Mouse (Mus musculus) macrophage (primary cell): ENCODE data around the gene Gcgr. TPM values are rescaled to one million over a fixed set of nuclear protein-coding genes. Genes with fewer than 3 reads are reported as not detected.

Experiments used
- H3K27ac ChIP-seq: fragments of 350-480 bp; formaldehyde crosslinking; 2 replicates; pipeline ENCODE4 v1.9.0; 2021
- H3K36me3 ChIP-seq: fragments of 350-480 bp; formaldehyde crosslinking; 2 replicates; pipeline ENCODE4 v1.9.0; 2021; ENCODE audit errors: inconsistent target
- H3K4me3 ChIP-seq: fragments of 350-480 bp; formaldehyde crosslinking; 2 replicates; pipeline ENCODE4 v1.9.0; 2021; ENCODE audit errors: inconsistent target
- H3K79me2 ChIP-seq: fragments of 350-480 bp; formaldehyde crosslinking; 2 replicates; pipeline ENCODE4 v1.9.0; 2021; ENCODE audit errors: inconsistent target
- WGBS: methylation state at CpG from one replicate; pipeline ENCODE4 v1.1.7; 2026; ENCODE audit warnings: inconsistent platforms; ENCODE audit not compliant: missing documents; 5-methylcytosine and 5-hydroxymethylcytosine counted together
- polyA plus RNA-seq: library from polyadenylated mRNA; stranded (reverse); fragments of 250-400 nt; gene quantifications from 3 replicates; pipeline ENCODE4 v1.2.4, GENCODE M21; 2018; ENCODE audit warnings: inconsistent platforms
- total RNA-seq, 78 experiments: library from RNA; depleted of rRNA; stranded (reverse); fragments of 250-400 nt; gene quantifications; 1 replicate in 9 of 78; 2 replicates in 24 of 78; 3 replicates in 43 of 78; 4 replicates in 2 of 78; pipeline ENCODE4 v1.2.4; 2018; ENCODE audit warnings: inconsistent platforms in 56 of 78

Gcgr gene
- under 1 TPM in 1 of 26 experiments, not detected in 25; 0.38 TPM for total RNA-seq (2018; cell fraction: chromatin; rRNA removed)
- under 1 TPM in 1 of 26 experiments, not detected in 25; 0.09 TPM for total RNA-seq (2018; cell fraction: cytosol; rRNA removed)
- not detected for total RNA-seq (2018; cell fraction: nucleus; rRNA removed)
- 0.09 TPM in 1 of 3 replicates, not detected in the others for polyA plus RNA-seq

GRCm38 (mm10) chr11:120530085-120530964 is at the start of gene Gcgr:
Gene Gcgr (plus strand): TSS chr11:120530699.
- 16% methylated on average over 56 of the region's 62 CpGs for WGBS
- Histone ChIP-seq H3K36me3 (no peaks in the 10 kb centered on the region), H3K4me3 (no peak within 1 kb of the TSS), H3K79me2 (no peaks in the 10 kb centered on the region), H3K27ac (no peak within 1 kb of the TSS)

- Histone ChIP-seq H3K79me2 (peaks cover 23% of the 10 kb centered on the region), H3K36me3 (peaks cover 61% of the 10 kb centered on the region), H3K27ac (peak overlapping the region; percentile 31), H3K4me3 (no peak overlapping the region; the same call in 1 of the 2 replicates)
- WGBS = 87% methylated on average over 7 of the region's 7 CpGs
Observed at GRCm38 (mm10) chr11:120483448-120483934, 47.0 kb upstream of the Gcgr start.

- H3K36me3 ChIP-seq = peaks cover 55% of the 10 kb centered on the region
- WGBS = 2% methylated on average over 54 of the region's 60 CpGs
- H3K79me2 ChIP-seq = peaks cover 23% of the 10 kb centered on the region
- peak within 1 kb of the TSS; percentile 87 for H3K4me3 ChIP-seq
- H3K27ac ChIP-seq = peak within 1 kb of the TSS; percentile 39
Observed at GRCm38 (mm10) chr11:120484265-120484981, 46.1 kb upstream of the Gcgr start, which contains the start of gene Mrpl12. Gene Mrpl12 (plus strand): TSS chr11:120484613.

GRCm38 (mm10) chr11:120485251-120485650 is 45.2 kb upstream of the Gcgr start:
- Histone ChIP-seq H3K27ac (peak overlapping the region; percentile 39), H3K79me2 (peaks cover 23% of the 10 kb centered on the region), H3K36me3 (peaks cover 49% of the 10 kb centered on the region), H3K4me3 (peak overlapping the region; percentile 87)
- 15% methylated on average over 10 of the region's 10 CpGs for WGBS

- H3K79me2 ChIP-seq = peaks cover 30% of the 10 kb centered on the region
- WGBS = 93% methylated on average over 4 of the region's 4 CpGs
- H3K4me3 ChIP-seq = no peak overlapping the region
- H3K36me3 ChIP-seq = peaks cover 25% of the 10 kb centered on the region; the same call in 1 of the 2 replicates
- no peak overlapping the region for H3K27ac ChIP-seq
Observed at GRCm38 (mm10) chr11:120488516-120488915, 42.0 kb upstream of the Gcgr start.

- H3K79me2 ChIP-seq = peaks cover 37% of the 10 kb centered on the region
- H3K4me3 ChIP-seq = no peak overlapping the region
- peak overlapping the region; percentile 15; the same call in 1 of the 2 replicates for H3K27ac ChIP-seq
- WGBS = 72% methylated on average over 4 of the region's 4 CpGs
- H3K36me3 ChIP-seq = peaks cover 25% of the 10 kb centered on the region; the same call in 1 of the 2 replicates
Observed at GRCm38 (mm10) chr11:120489054-120489761, 41.3 kb upstream of the Gcgr start.

GRCm38 (mm10) chr11:120490291-120491046 is 40.0 kb upstream of the Gcgr start:
- Histone ChIP-seq H3K27ac (no peak overlapping the region), H3K4me3 (no peak overlapping the region), H3K36me3 (peaks cover 34% of the 10 kb centered on the region; the same call in 1 of the 2 replicates), H3K79me2 (peaks cover 29% of the 10 kb centered on the region)
- WGBS = 58% methylated on average over 4 of the region's 4 CpGs

- Histone ChIP-seq H3K79me2 (peaks cover 19% of the 10 kb centered on the region), H3K36me3 (peaks cover 40% of the 10 kb centered on the region; the same call in 1 of the 2 replicates), H3K27ac (peak within 1 kb of the TSS; percentile 82), H3K4me3 (peak within 1 kb of the TSS; percentile 72)
- WGBS = 2% methylated on average over 32 of the region's 35 CpGs
Observed at GRCm38 (mm10) chr11:120491317-120492023, 39.0 kb upstream of the Gcgr start, which contains the start of gene Slc25a10. Gene Slc25a10 (plus strand): TSS chr11:120491840.

GRCm38 (mm10) chr11:120492024-120492877 is 38.2 kb upstream of the Gcgr start:
- H3K79me2 ChIP-seq = peaks cover 14% of the 10 kb centered on the region
- peak overlapping the region; percentile 82 for H3K27ac ChIP-seq
- H3K4me3 ChIP-seq = peak overlapping the region; percentile 72
- peaks cover 40% of the 10 kb centered on the region; the same call in 1 of the 2 replicates for H3K36me3 ChIP-seq
- under 1% methylated on average over 44 of the region's 48 CpGs for WGBS

GRCm38 (mm10) chr11:120492878-120493203 is 37.7 kb upstream of the Gcgr start:
- 36% methylated on average over 3 of the region's 3 CpGs for WGBS
- Histone ChIP-seq H3K27ac (peak overlapping the region; percentile 82), H3K79me2 (peaks cover 14% of the 10 kb centered on the region), H3K4me3 (peak overlapping the region; percentile 72), H3K36me3 (peaks cover 40% of the 10 kb centered on the region; the same call in 1 of the 2 replicates)

GRCm38 (mm10) chr11:120493351-120493750 is 37.1 kb upstream of the Gcgr start:
- peak overlapping the region; percentile 82 for H3K27ac ChIP-seq
- WGBS = 80% methylated on average over 3 of the region's 3 CpGs
- H3K79me2 ChIP-seq = peaks cover 14% of the 10 kb centered on the region
- peak overlapping the region; percentile 72 for H3K4me3 ChIP-seq
- H3K36me3 ChIP-seq = peaks cover 35% of the 10 kb centered on the region; the same call in 1 of the 2 replicates

- no peak overlapping the region for H3K27ac ChIP-seq
- H3K4me3 ChIP-seq = no peak overlapping the region
- 100% methylated on average over 3 of the region's 3 CpGs for WGBS
- peaks cover 14% of the 10 kb centered on the region for H3K79me2 ChIP-seq
- peaks cover 31% of the 10 kb centered on the region; the same call in 1 of the 2 replicates for H3K36me3 ChIP-seq
Observed at GRCm38 (mm10) chr11:120493911-120494310, 36.6 kb upstream of the Gcgr start.
